ENCODE assay signal across 10 mouse cellular contexts in genomic region chr5:24739141-24739753, GRCm38 (mm10). TPM values are rescaled to one million over a fixed set of nuclear protein-coding genes. Genes with fewer than 3 reads are reported as not detected.
DNase-seq lines count a peak whose midpoint lies in the region; ATAC-seq and TF ChIP-seq lines count a peak whose summit lies in the region.
"Had no signal": no experiment of that assay in that cellular context is flagged by ENCODE, and none has a peak within 500 bp of the region (broad histone marks: within the 10 kb centered on the region; RNA-seq: fewer than 3 reads in every experiment).

No protein-coding gene starts in this region.

- peak; percentile 53 to 67 for DNase-seq in lung, adult 18-20 months
- DNase-seq in lung, adult 2 months: no peak
- DNase-seq in embryonic facial prominence, embryonic 10.5 days (ENCODE audit: low spot score): no peak
- peak; percentile 80 to 81 for DNase-seq in heart, postnatal 36 days
- peak; percentile 37 to 43 for DNase-seq in layer of hippocampus, postnatal 10 days (ENCODE audit: low spot score in 2 of 2)
- no peak for DNase-seq in cerebellum, postnatal 36 days

- H3K9me3 ChIP-seq in embryonic facial prominence, embryonic 10.5 days: no peaks in the 10 kb centered on the region
- H3K9me3 ChIP-seq in stomach, embryonic 16.5 days (replicated peaks; ENCODE audit: control insufficient read depth, low read length): no peaks in the 10 kb centered on the region

- TF ChIP-seq POLR2A in lung, adult 2 months (IDR thresholded peaks at IDR 0.05; ENCODE audit: borderline replicate concordance, extremely low read depth, low read depth, low read length): no peak

- no peaks in the 10 kb centered on the region for H3K27me3 ChIP-seq in embryonic facial prominence, embryonic 10.5 days (replicated peaks; ENCODE audit: low read depth, poor library complexity, severe bottlenecking)
- no peaks in the 10 kb centered on the region for H3K27me3 ChIP-seq in stomach, embryonic 16.5 days (ENCODE audit: control insufficient read depth, insufficient read depth, low read length)
- H3K27me3 ChIP-seq: Patski had no signal

- H3K27ac ChIP-seq in embryonic facial prominence, embryonic 10.5 days (replicated peaks): peak overlapping the region; percentile 67
- peak overlapping the region; percentile 50 for H3K27ac ChIP-seq in stomach, embryonic 16.5 days (ENCODE audit: low read length)

- intact Hi-C loops in heart, postnatal 36 days (cut with DNase I): loop anchor here (5.0 kb wide), 1 partner anchor 37 kb away; no protein-coding TSS in a partner anchor

- 24% methylated on average over 15 of the region's 15 CpGs for WGBS in lung, adult 2 months
- 64% methylated on average over 15 of the region's 15 CpGs for WGBS in embryonic facial prominence, embryonic 10.5 days
- 34% methylated on average over 15 of the region's 15 CpGs for WGBS in stomach, embryonic 16.5 days

- no peak for TF ChIP-seq CTCF in lung, adult 2 months (IDR thresholded peaks at IDR 0.05; ENCODE audit: insufficient read depth, low read length)

- H3K9ac ChIP-seq in stomach, embryonic 16.5 days (ENCODE audit: low read length): peak overlapping the region; percentile 4; the same call in 1 of the 2 replicates

- no peak overlapping the region for H3K4me3 ChIP-seq in lung, adult 2 months (replicated peaks; ENCODE audit: extremely low read depth, low read depth, low read length)
- no peak overlapping the region for H3K4me3 ChIP-seq in embryonic facial prominence, embryonic 10.5 days
- H3K4me3 ChIP-seq in stomach, embryonic 16.5 days (replicated peaks; ENCODE audit: low read length): no peak overlapping the region

- peak; percentile 86 for ATAC-seq in megakaryocyte, adult 5-6 weeks (ENCODE audit: poor library complexity, severe bottlenecking)
- peak; percentile 38; the same call in 1 of the 2 replicates for ATAC-seq in stomach, embryonic 16.5 days (ENCODE audit: insufficient read depth, low FRiP score)
- ATAC-seq: Patski had no signal

- peaks cover 4% of the 10 kb centered on the region; the same call in 1 of the 2 replicates for H3K4me1 ChIP-seq in lung, adult 2 months (ENCODE audit: control insufficient read depth, insufficient read depth, low read length)
- H3K4me1 ChIP-seq in embryonic facial prominence, embryonic 10.5 days: peaks cover 28% of the 10 kb centered on the region
- H3K4me1 ChIP-seq in stomach, embryonic 16.5 days (ENCODE audit: control insufficient read depth, insufficient read depth, low read length): peaks cover 13% of the 10 kb centered on the region; the same call in 1 of the 2 replicates

- H3K36me3 ChIP-seq in embryonic facial prominence, embryonic 10.5 days (replicated peaks): no peaks in the 10 kb centered on the region; the same call in 1 of the 2 replicates
- H3K36me3 ChIP-seq in stomach, embryonic 16.5 days (ENCODE audit: control insufficient read depth, insufficient read depth, low read length): no peaks in the 10 kb centered on the region

- no peak overlapping the region for H3K4me2 ChIP-seq in stomach, embryonic 16.5 days (ENCODE audit: low read depth, low read length)

RNA-seq across cellular contexts. Expression of gene Wdr86, which starts 8.7 kb away (rescaled TPM):
- polyA plus RNA-seq in lung, adult 2 months (2012; rRNA removed): 2.6 and 3.4 TPM in 2 replicates
- polyA plus RNA-seq in embryonic facial prominence, embryonic 10.5 days (2016; fragmentation: Nextera tagmentation; extraction: Ambion mirVana): 51.1 and 58.6 TPM in 2 replicates
- total RNA-seq in heart, postnatal 36 days (2021): under 1 TPM; 0.49 to 0.53 TPM
- 1 to 10 TPM; 1.5 to 2.4 TPM for total RNA-seq in layer of hippocampus, postnatal 10 days (2021)
- total RNA-seq in megakaryocyte, adult 5-6 weeks (2015): 0.18 TPM in 1 of 2 replicates, not detected in the other
- total RNA-seq in megakaryocyte, adult 5-6 weeks (2017): 0.12 and 0.55 TPM in 2 replicates
- polyA plus RNA-seq in stomach, embryonic 16.5 days (2015; fragmentation: Nextera tagmentation; extraction: Ambion mirVana): 8.1 TPM in 2 replicates
- polyA plus RNA-seq: Patski had no signal

RNA-seq across cellular contexts. Expression of gene Crygn, which starts 18.6 kb away (rescaled TPM):
- polyA plus RNA-seq in lung, adult 2 months (2012; rRNA removed): 0.27 and 0.28 TPM in 2 replicates
- 0.40 and 1.8 TPM in 2 replicates for polyA plus RNA-seq in embryonic facial prominence, embryonic 10.5 days (2016; fragmentation: Nextera tagmentation; extraction: Ambion mirVana)
- not detected for total RNA-seq in heart, postnatal 36 days (2021)
- 1 to 10 TPM; 1.5 to 1.8 TPM for total RNA-seq in layer of hippocampus, postnatal 10 days (2021)
- 2.3 and 3.7 TPM in 2 replicates for total RNA-seq in megakaryocyte, adult 5-6 weeks (2015)
- total RNA-seq in megakaryocyte, adult 5-6 weeks (2017): not detected in 2 replicates
- 2.7 and 2.9 TPM in 2 replicates for polyA plus RNA-seq in stomach, embryonic 16.5 days (2015; fragmentation: Nextera tagmentation; extraction: Ambion mirVana)
- polyA plus RNA-seq: neural tube, embryonic 11.5 days; Patski had no signal

RNA-seq across cellular contexts. Expression of gene Nub1, which starts 53.9 kb away (rescaled TPM):
- polyA plus RNA-seq in lung, adult 2 months (2012; rRNA removed): 49.0 and 59.9 TPM in 2 replicates
- 27.7 and 29.5 TPM in 2 replicates for polyA plus RNA-seq in embryonic facial prominence, embryonic 10.5 days (2016; fragmentation: Nextera tagmentation; extraction: Ambion mirVana)
- total RNA-seq in heart, postnatal 36 days (2021): 10 to 100 TPM; 38.0 to 39.3 TPM
- total RNA-seq in layer of hippocampus, postnatal 10 days (2021): 10 to 100 TPM; 71.7 to 75.3 TPM
- 38.3 and 39.9 TPM in 2 replicates for total RNA-seq in megakaryocyte, adult 5-6 weeks (2015)
- total RNA-seq in megakaryocyte, adult 5-6 weeks (2017): 61.5 and 67.3 TPM in 2 replicates
- polyA plus RNA-seq in stomach, embryonic 16.5 days (2015; fragmentation: Nextera tagmentation; extraction: Ambion mirVana): 31.9 and 32.0 TPM in 2 replicates

Comparison
In these comparisons a context has a peak if more than half of its experiments do, and no peak if none do; other contexts are left out.
1. DNase-seq: peak in lung, adult 18-20 months (2 of 2), heart, postnatal 36 days (2 of 2) and layer of hippocampus, postnatal 10 days (2 of 2); none in lung, adult 2 months (single experiment), embryonic facial prominence, embryonic 10.5 days (single experiment) and cerebellum, postnatal 36 days (0 of 2).